Mouse (Mus musculus) activated CD4-positive, CD25-positive, alpha-beta regulatory T cell (primary cell): ENCODE measurements around the gene Mapre3. TPM values are rescaled to one million over a fixed set of nuclear protein-coding genes. Genes with fewer than 3 reads are reported as not detected.

Experiments used
- polyA plus RNA-seq, 2 experiments: library from polyadenylated mRNA; unstranded; fragments of 100-300 nt; shearing (Covaris generic); gene quantifications; one replicate each; pipeline ENCODE4 v1.2.1; 2017

The Mapre3 gene
- 1 to 10 TPM; 5.3 to 9.4 TPM for polyA plus RNA-seq

DNA sequence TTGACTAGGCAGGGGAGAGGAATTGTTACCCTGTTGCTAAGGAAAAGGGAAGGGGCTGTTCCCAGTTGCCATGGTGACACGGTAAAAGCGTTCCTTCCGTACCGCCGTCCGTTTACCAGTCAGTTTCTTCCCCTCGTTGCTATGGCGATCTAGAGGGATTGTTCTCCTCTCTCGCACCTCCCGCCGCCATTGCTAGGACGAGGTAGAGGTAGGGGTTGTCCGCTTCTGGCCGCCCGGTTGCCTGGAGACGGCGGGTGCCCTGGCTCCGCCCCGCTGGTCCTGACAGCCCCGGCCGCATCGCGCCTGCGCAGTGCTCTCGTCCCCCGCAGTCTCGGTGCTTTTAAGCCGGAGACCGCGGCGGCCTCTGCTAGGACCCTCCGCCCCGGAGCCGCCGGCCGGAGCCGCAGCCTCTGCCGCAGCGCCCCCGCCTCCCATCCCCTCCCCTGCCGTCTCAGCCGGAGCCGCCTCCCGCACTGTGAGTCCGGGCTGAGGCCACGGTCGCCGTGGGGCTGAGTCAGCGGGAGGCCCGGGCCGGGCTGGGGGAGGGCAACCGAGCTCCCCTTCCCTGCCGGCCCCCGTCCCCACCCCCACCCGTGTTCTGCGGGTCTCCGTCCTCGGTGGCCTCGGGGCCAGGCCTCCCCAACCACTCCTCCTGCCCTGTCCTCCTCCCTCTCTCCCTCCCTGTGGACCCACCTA, at the start of gene Mapre3:
Gene Mapre3 (plus strand): TSS at position 218 of the 696 bp plus-strand sequence.

DNA sequence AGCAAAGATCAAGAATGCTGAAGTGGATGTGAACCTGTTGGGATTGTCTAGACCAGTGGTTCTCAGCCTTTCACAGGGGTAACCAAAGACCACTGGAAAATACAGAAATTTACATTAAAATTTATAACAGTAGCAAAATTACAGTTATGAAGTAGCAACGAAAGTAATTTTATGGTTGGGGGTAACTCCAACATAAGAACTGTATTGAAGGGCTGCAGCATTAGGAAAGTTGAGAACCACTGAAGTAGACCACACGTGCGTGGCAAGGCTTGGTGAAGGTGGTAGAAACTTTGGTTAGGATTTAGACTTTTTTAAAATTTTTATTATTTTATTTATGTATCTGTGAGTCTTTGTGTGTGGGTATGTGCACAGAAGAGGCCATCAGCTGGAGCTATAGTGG, 53.3 kb downstream of the Mapre3 start, which contains the start of gene Tmem214:
Gene Tmem214 (plus strand): TSS at position 301 of the 400 bp plus-strand sequence.

GRCm38 (mm10) chr5:30888337-30889087, 74.1 kb downstream of the Mapre3 start, which contains the start of gene Agbl5:
TSS of gene Agbl5 (plus strand) at chr5:30888694.

GRCm38 (mm10) chr5:30907413-30908059, 93.1 kb downstream of the Mapre3 start, which contains the start of gene Ost4:
TSS of gene Ost4 (minus strand) at chr5:30907788.

GRCm38 (mm10) chr5:30913060-30913841, 98.8 kb downstream of the Mapre3 start, which contains the start of gene Emilin1:
TSS of gene Emilin1 (plus strand) at chr5:30913402.

Other genes starting within 250 kb of the Mapre3 start
- under 1 TPM; 0.06 to 0.21 TPM for gene Kcnk3, start 226.5 kb upstream of the Mapre3 start, polyA plus RNA-seq
- gene Slc35f6, start 166.7 kb upstream of the Mapre3 start, polyA plus RNA-seq: 10 to 100 TPM; 21.2 to 29.5 TPM
- 100 to 1,000 TPM; 100 to 146 TPM for gene Cenpa, start 147.9 kb upstream of the Mapre3 start, polyA plus RNA-seq
- gene Dpysl5, start 103.1 kb upstream of the Mapre3 start, polyA plus RNA-seq: under 1 TPM in 1 of 2 experiments, not detected in 1; 0.34 TPM
- 10 to 100 TPM; 40.8 to 58.5 TPM for gene Tmem214, start 53.4 kb downstream of the Mapre3 start, polyA plus RNA-seq
- gene Agbl5, start 74.1 kb downstream of the Mapre3 start, polyA plus RNA-seq: 10 to 100 TPM; 14.0 to 15.8 TPM
- 100 to 1,000 TPM; 254 to 259 TPM for gene Ost4, start 93.1 kb downstream of the Mapre3 start, polyA plus RNA-seq
- 10 to 100 TPM in 1 of 2 experiments, 1 to 10 TPM in 1; 2.9 to 10.4 TPM for gene Emilin1, start 98.8 kb downstream of the Mapre3 start, polyA plus RNA-seq
- 10 to 100 TPM; 14.9 to 29.3 TPM for gene Khk, start 106.8 kb downstream of the Mapre3 start, polyA plus RNA-seq
- under 1 TPM in 1 of 2 experiments, not detected in 1; 0.34 TPM for gene Cgref1, start 130.9 kb downstream of the Mapre3 start, polyA plus RNA-seq
- 100 to 1,000 TPM; 163 to 180 TPM for gene Preb, start 145.7 kb downstream of the Mapre3 start, polyA plus RNA-seq
- not detected for gene Tcf23, start 154.0 kb downstream of the Mapre3 start, polyA plus RNA-seq
- 100 to 1,000 TPM in 1 of 2 experiments, 10 to 100 TPM in 1; 84.2 to 138 TPM for gene Atraid, start 233.7 kb downstream of the Mapre3 start, polyA plus RNA-seq
- 1 to 10 TPM; 4.7 to 6.5 TPM for gene Slc5a6, start 234.3 kb downstream of the Mapre3 start, polyA plus RNA-seq
- 10 to 100 TPM; 11.3 to 17.1 TPM for gene Cad, start 240.1 kb downstream of the Mapre3 start, polyA plus RNA-seq